Mouse (Mus musculus): Measurements from ENCODE around the gene Krt19. TPM values are rescaled to one million over a fixed set of nuclear protein-coding genes. Genes with fewer than 3 reads are reported as not detected.

Gene Krt19
- polyA plus RNA-seq, 1 experiment from 2014 or later = 3.4 TPM

GRCm38 (mm10) chr11:100157331-100157730 lies 8.9 kb upstream of the Krt19 start:
- WGBS = 84% methylated on average over 3 of the region's 3 CpGs
- Histone ChIP-seq H3K27ac (no peak overlapping the region), H3K9ac (no peak overlapping the region), H3K9me3 (no peaks in the 10 kb centered on the region), H3K27me3 (replicated peaks) (no peaks in the 10 kb centered on the region), H3K36me3 (no peaks in the 10 kb centered on the region), H3K4me3 (no peak overlapping the region), H3K4me2 (replicated peaks) (no peak overlapping the region), H3K4me1 (no peaks in the 10 kb centered on the region)
- no peak for ATAC-seq (ENCODE audit: low FRiP score, low read depth)

DNA sequence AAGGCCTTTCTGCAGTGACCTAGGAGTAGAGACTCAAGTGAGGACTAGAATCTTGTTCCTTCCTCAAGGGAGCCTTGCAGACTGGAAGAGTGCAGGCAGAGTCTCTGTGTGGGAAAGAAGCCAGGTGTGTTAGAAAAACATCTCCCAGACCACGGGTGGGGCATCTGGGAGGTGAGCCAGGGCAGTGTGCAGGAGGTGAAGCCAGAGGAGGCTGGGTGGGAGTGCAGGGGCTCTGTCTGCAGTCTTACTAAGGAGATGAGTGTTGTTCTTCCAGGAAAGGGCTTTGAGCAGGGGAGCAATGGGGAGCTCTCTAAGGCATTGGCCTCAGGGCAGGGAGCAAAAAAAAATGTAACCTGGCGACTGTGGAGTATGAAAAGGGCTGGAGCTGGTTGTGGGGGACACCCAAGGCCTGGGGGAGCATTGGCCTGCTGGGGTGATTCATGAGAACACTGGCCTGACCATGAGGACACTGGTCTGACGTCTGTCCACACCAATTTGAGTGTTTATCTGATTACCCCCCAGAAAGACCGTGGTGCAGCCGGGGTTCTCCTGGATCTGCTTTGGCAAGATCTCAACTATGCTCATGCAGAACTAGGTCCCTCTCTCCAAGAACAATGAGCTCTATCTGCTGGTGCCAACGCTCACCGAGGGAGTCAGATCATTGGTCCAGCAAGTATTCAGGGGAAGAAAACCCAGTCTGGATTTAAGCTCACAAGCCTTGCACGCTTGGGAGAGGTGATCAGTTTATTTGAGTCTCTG lies 7.2 kb upstream of the Krt19 start:
- no peak for ATAC-seq (ENCODE audit: low FRiP score, low read depth)
- H3K9me3 ChIP-seq = no peaks in the 10 kb centered on the region
- 74% methylated on average over 8 of the region's 8 CpGs for WGBS

DNA sequence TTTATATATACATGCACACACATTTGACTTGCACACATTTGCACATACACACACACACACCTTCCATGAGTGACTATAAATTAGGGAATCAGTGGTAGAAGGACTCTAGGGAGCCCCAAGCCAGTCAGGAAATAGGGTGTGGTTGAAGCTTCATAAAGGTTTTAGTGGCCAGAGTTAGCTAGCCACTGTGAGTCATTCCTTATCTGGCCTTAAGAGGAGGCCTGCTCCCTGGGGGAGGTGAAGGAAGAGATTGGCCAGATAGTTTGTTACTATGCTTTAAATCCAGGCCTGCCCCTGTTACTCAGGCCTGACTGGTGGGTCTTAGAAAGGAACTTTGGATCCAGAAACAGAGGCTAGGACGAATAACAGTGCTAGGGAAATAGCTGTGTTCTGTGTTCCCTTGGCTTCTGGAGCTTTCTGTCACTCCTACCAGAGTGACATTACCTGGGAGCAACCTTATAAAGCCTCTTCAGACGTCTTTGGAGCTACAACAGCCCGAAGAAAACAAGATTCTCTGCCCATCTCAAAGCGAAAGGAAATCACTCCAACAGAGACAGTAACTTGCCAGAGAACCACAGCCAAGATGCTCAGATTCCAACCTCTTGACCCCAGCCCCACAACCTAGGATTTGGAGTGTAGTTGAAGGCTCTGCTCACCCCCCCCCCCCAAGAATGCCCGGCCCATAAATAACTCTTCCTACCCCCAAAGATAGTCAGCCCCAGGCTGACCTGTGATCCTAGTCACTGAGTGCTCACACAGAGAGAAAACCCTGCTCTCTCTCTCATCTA lies 705 bp downstream of the Krt19 start:
- no peak for ATAC-seq (ENCODE audit: low FRiP score, low read depth)
- Histone ChIP-seq H3K4me2 (replicated peaks) (no peak overlapping the region), H3K4me3 (no peak overlapping the region), H3K9ac (no peak overlapping the region), H3K27ac (no peak overlapping the region), H3K9me3 (no peaks in the 10 kb centered on the region), H3K27me3 (replicated peaks) (peaks cover 33% of the 10 kb centered on the region), H3K4me1 (peaks cover 9% of the 10 kb centered on the region), H3K36me3 (no peaks in the 10 kb centered on the region)
- WGBS = 57% methylated on average over 5 of the region's 5 CpGs

More for the DNA sequence above, 7.2 kb upstream of the Krt19 start:
- Histone ChIP-seq H3K4me3 (no peak overlapping the region), H3K27ac (no peak overlapping the region), H3K36me3 (no peaks in the 10 kb centered on the region), H3K9ac (no peak overlapping the region), H3K27me3 (replicated peaks) (no peaks in the 10 kb centered on the region), H3K4me2 (replicated peaks) (no peak overlapping the region), H3K4me1 (no peaks in the 10 kb centered on the region)

DNA sequence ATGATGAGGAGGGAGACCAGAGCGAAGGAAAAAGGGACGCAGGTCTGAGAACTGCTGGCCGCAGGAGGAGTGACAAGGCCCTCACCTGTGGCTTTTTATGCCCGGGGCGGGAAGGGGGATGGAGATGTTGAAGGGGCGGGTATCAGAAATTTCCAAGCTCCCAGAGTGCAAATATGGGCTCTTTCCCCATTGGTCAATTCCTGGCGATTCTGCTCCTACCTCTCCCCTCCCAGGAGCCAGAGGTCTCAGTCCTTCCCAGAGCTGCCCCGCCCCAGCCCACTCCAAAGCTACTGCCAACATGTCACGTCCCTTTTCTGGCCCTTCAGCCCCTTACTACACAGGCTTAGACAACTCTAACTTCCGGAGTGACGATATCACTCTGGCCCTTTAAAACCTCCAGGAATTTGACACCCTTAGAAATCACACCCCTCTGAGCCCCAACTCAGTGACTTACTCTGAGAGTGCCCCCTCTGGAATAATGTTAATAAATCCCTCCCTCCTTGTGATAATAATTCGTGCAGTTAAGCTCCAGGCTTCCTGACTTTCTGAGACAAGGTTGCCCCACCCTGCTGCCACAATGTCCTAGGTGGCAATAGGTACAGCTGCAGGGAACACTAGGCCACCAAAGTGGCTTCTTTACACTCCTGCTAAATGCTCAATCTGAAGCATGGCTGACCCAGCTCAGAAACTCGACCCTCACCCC lies 2.5 kb downstream of the Krt19 start:
- no peak for ATAC-seq (ENCODE audit: low FRiP score, low read depth)
- WGBS = 4% methylated on average over 13 of the region's 13 CpGs

DNA sequence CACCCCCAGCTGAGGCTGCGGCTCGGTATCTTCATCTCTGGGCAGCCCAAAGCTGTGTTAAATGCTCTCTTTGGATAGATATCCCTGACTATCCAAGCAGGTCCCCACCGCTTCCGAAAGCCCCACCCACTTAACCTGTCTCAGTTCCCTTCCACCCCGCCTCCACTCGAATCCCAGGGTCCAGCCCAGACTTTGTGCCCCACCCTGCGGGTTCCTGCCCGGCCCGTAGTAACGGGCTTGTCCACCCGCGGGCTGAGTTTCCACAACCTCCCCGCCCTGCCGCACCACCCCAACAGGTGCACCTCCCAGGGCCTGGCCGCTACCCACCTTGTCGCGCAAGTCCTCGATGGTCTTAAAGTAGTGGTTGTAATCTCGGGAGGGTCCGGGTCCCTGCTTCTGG lies 3.4 kb downstream of the Krt19 start:
- Histone ChIP-seq H3K4me2 (replicated peaks) (peak overlapping the region; percentile 48), H3K27ac (no peak overlapping the region), H3K9ac (no peak overlapping the region), H3K4me3 (0 out of 2 replicates have a peak overlapping the region, but pooled peaks have one; percentile 13), H3K27me3 (replicated peaks) (peaks cover 33% of the 10 kb centered on the region), H3K9me3 (no peaks in the 10 kb centered on the region), H3K4me1 (peaks cover 9% of the 10 kb centered on the region), H3K36me3 (no peaks in the 10 kb centered on the region)
- no peak for ATAC-seq (ENCODE audit: low FRiP score, low read depth)
- WGBS = under 1% methylated on average over 20 of the region's 20 CpGs

More for the DNA sequence above, 2.5 kb downstream of the Krt19 start:
- H3K4me2 ChIP-seq (replicated peaks) = peak overlapping the region; percentile 48
- no peak overlapping the region for H3K4me3 ChIP-seq
- H3K27me3 ChIP-seq (replicated peaks) = peaks cover 33% of the 10 kb centered on the region
- no peak overlapping the region for H3K9ac ChIP-seq
- no peaks in the 10 kb centered on the region for H3K36me3 ChIP-seq
- H3K9me3 ChIP-seq = no peaks in the 10 kb centered on the region
- no peak overlapping the region for H3K27ac ChIP-seq
- peaks cover 9% of the 10 kb centered on the region for H3K4me1 ChIP-seq

DNA sequence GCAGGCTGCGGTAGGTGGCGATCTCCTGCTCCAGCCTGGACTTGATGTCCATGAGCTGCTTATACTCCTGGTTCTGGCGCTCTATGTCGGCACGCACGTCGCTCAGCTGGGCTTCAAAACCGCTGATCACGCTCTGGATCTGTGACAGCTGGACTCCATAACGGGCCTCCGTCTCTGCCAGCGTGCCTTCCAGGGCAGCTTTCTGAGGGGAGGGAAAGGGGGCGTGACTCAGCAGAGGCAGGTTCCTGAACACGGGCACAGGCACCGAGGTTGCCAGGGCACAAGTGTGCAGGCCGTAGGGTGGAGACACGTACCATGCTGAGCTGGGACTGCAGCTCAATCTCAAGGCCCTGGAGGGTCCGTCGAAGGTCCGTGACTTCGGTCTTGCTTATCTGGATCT lies 7.5 kb downstream of the Krt19 start:
- no peak overlapping the region for H3K9ac ChIP-seq
- ATAC-seq (ENCODE audit: low FRiP score, low read depth) = no peak
- WGBS = 87% methylated on average over 21 of the region's 21 CpGs
- peaks cover 27% of the 10 kb centered on the region for H3K27me3 ChIP-seq (replicated peaks)
- no peak overlapping the region for H3K27ac ChIP-seq
- no peaks in the 10 kb centered on the region for H3K36me3 ChIP-seq
- no peak overlapping the region for H3K4me2 ChIP-seq (replicated peaks)
- H3K4me1 ChIP-seq = peaks cover 21% of the 10 kb centered on the region
- H3K4me3 ChIP-seq = no peak overlapping the region
- H3K9me3 ChIP-seq = no peaks in the 10 kb centered on the region

DNA sequence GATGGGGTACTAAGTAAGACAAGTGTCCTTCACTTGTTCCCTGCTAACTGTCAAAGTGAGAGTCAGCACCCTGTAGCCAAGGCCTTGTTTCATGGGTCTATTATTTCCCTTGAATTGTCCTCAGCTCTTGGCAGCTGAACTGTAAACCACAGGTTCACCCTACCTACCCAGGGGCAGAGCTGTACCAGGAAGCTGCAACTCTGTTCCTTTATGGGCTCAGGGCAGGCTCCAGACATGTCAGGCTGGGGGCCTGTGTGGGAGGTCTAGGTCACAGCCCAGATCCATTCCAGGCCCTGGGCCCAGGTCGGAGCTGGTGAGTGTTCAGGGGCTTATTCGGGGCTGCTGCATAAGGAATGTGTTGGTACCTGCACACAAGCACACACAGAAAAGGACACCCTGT lies 9.1 kb downstream of the Krt19 start:
- Histone ChIP-seq H3K27ac (no peak overlapping the region), H3K4me2 (replicated peaks) (no peak overlapping the region), H3K9ac (no peak overlapping the region), H3K27me3 (replicated peaks) (peaks cover 11% of the 10 kb centered on the region), H3K36me3 (no peaks in the 10 kb centered on the region), H3K9me3 (no peaks in the 10 kb centered on the region), H3K4me3 (no peak overlapping the region), H3K4me1 (peaks cover 11% of the 10 kb centered on the region; the same call in 1 of the 2 replicates)
- no peak for ATAC-seq (ENCODE audit: low FRiP score, low read depth)
- WGBS = 78% methylated on average over 2 of the region's 2 CpGs

DNA sequence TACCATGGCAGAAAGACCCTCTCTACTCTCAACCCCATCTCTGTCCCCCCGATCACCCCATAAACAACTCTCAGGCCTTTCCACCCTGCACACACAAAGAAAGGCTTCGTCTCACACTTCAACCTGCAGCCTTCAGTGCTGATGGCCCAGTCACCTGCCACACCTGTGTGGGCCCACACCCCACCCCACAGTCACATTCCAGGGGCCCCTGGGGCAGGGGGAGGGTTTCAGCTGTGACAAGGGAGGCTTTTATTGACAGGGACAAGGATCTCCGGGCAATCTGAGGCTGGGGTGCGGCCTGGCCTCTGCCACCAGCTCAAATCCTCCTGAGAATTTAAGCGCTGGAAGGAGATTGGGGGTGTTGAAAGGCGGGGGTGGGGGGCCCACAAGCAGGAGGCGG lies 9.7 kb downstream of the Krt19 start:
- H3K36me3 ChIP-seq = no peaks in the 10 kb centered on the region
- no peak overlapping the region for H3K4me3 ChIP-seq
- H3K9ac ChIP-seq = no peak overlapping the region
- peaks cover 5% of the 10 kb centered on the region; the same call in 1 of the 2 replicates for H3K27me3 ChIP-seq (replicated peaks)
- no peak overlapping the region for H3K4me2 ChIP-seq (replicated peaks)
- no peak overlapping the region for H3K27ac ChIP-seq
- 44% methylated on average over 7 of the region's 7 CpGs for WGBS
- H3K4me1 ChIP-seq = peaks cover 11% of the 10 kb centered on the region; the same call in 1 of the 2 replicates
- ATAC-seq (ENCODE audit: low FRiP score, low read depth) = no peak
- no peaks in the 10 kb centered on the region for H3K9me3 ChIP-seq

- H3K9me3 ChIP-seq = no peaks in the 10 kb centered on the region
- peaks cover 11% of the 10 kb centered on the region; the same call in 1 of the 2 replicates for H3K4me1 ChIP-seq
- no peaks in the 10 kb centered on the region for H3K36me3 ChIP-seq
- H3K9ac ChIP-seq = no peak overlapping the region
- 29% methylated on average over 5 of the region's 5 CpGs for WGBS
- H3K4me3 ChIP-seq = no peak overlapping the region
- no peak overlapping the region for H3K27ac ChIP-seq
- H3K4me2 ChIP-seq (replicated peaks) = 0 out of 2 replicates have a peak overlapping the region, but pooled peaks have one; percentile 2
- no peak; the same call in 1 of the 2 replicates for ATAC-seq (ENCODE audit: low FRiP score, low read depth)
- 0 out of 2 replicates have a peak, but pooled peaks cover 4% of the 10 kb centered on the region for H3K27me3 ChIP-seq (replicated peaks)
These were observed 10.8 kb downstream of the Krt19 start for GRCm38 (mm10) chr11:100137693-100138092.

- Histone ChIP-seq H3K36me3 (no peaks in the 10 kb centered on the region), H3K4me1 (peaks cover 11% of the 10 kb centered on the region; the same call in 1 of the 2 replicates), H3K27ac (no peak overlapping the region), H3K9ac (no peak overlapping the region), H3K27me3 (replicated peaks) (0 out of 2 replicates have a peak, but pooled peaks cover 6% of the 10 kb centered on the region), H3K4me2 (replicated peaks) (no peak overlapping the region), H3K9me3 (no peaks in the 10 kb centered on the region), H3K4me3 (no peak overlapping the region)
- 42% methylated on average over 5 of the region's 5 CpGs for whole genome bisulfite sequencing
- no peak for ATAC-seq (ENCODE audit: low FRiP score, low read depth)
These were observed 11.9 kb downstream of the Krt19 start for GRCm38 (mm10) chr11:100136559-100136958.

DNA sequence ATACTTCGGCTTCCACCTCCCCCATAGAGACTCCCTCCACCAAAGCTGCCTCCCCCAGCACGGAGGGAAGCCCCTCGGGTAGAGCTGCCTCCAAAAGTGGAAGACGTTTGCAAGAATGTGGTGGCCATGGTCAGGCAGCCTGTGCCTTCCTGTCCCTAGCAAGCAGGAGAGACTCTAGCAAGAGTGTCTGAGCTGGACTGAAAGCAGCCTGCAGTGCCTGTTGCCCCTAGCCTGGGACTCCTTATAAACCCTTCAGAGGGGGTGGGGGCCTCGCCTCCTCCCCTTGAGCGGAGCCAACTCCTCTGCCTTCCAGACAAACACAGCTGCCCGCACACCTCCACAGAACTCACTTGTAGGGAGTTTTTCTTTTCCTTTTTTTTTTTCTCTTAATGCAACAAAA lies 12.7 kb downstream of the Krt19 start, which contains the start of gene Krt15:
Krt15 (minus strand) TSS at position 198 of the 400 bp plus-strand sequence.
- WGBS = 75% methylated on average over 7 of the region's 7 CpGs
- no peak for ATAC-seq (ENCODE audit: low FRiP score, low read depth)
- Histone ChIP-seq H3K9ac (no peak within 1 kb of the TSS), H3K36me3 (no peaks in the 10 kb centered on the region), H3K27ac (no peak within 1 kb of the TSS), H3K4me2 (replicated peaks) (no peak within 1 kb of the TSS), H3K9me3 (no peaks in the 10 kb centered on the region), H3K27me3 (replicated peaks) (0 out of 2 replicates have a peak, but pooled peaks cover 6% of the 10 kb centered on the region), H3K4me3 (no peak within 1 kb of the TSS), H3K4me1 (peaks cover 11% of the 10 kb centered on the region; the same call in 1 of the 2 replicates)

DNA sequence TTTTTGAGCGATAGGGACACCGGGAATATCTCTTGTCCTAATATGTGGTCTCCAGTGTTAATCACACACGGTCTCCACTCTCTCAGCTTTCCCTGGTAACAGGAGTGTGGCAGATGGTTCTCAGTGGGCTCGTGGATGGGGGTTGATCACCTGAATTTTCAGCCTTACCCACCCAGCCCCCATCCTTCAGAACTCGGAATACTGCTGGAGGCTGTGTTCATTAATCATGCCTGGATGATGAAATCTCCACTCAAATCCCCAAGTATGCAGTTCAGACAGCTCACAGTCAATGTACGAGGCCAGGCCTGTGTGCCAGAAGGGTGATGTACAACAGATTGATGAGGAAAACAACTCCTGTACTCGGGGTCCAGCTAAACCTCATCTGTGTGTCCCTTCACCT lies 23.6 kb downstream of the Krt19 start:
- H3K36me3 ChIP-seq = no peaks in the 10 kb centered on the region
- H3K9ac ChIP-seq = no peak overlapping the region
- WGBS = 85% methylated on average over 7 of the region's 7 CpGs
- no peaks in the 10 kb centered on the region for H3K27me3 ChIP-seq (replicated peaks)
- no peak for ATAC-seq (ENCODE audit: low FRiP score, low read depth)
- H3K4me1 ChIP-seq = no peaks in the 10 kb centered on the region
- no peaks in the 10 kb centered on the region for H3K9me3 ChIP-seq
- H3K4me3 ChIP-seq = no peak overlapping the region
- no peak overlapping the region for H3K27ac ChIP-seq
- H3K4me2 ChIP-seq (replicated peaks) = no peak overlapping the region

Measured in neural tube, embryonic 12.5 days (tissue).